Mouse (Mus musculus): ENCODE measurements at regions not wholly inside any gene's neighbourhood (a gene's known extent, or its start where the extent isn't known, plus 50 kb on each side); places are given as distances from the start of the nearest gene placed in this dataset.

DNA sequence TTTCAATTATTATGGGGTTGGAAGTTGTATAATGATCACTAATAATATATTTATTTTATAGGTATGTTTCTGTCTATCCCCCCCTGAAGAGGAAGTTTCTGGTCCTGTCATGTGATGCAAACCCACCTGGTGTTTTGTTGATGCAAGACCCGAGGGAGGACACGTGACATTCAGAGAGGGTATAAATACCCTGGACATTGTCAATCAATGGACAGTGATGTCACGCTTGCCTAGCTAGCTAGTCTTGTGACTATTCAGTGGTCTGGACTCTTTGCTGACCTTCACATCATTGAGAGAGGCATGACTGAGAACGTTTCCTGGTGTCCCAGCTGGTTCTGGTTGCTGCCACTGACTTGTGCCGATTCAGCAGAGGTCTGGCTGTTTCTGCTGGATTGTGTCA lies 93.0 kb upstream of the Fam98a start:
- WGBS: 74% methylated on average over 5 of the region's 5 CpGs

DNA sequence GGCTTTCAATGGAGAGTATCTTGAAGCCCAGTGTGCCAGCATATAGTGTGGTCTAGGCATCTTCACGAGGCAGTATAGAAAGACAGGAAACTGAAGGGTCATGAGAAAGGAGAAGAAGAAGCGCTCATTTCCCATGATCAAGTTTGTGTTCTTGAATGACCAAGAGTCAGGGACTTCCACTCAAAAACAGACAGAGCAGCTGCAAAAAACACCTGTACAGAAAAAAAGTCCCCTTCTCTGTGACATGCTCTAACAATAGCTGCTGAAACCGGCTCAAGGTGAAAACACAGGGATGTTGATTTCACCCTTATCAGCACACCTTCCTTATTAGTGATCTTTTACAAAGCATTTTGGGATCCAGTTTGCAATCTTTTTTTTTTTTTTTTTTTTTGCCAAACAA lies 90.6 kb upstream of the Fam98a start:
- no peak overlapping the region for H3K27ac ChIP-seq
- no peak for TF ChIP-seq CTCF (IDR thresholded peaks at IDR 0.05; ENCODE audit: low read depth)
- no peak overlapping the region for H3K4me3 ChIP-seq (ENCODE audit: low read length)
- ATAC-seq (no peak), DNase-seq (ENCODE audit: low spot score) (no peak)
- H3K9me3 ChIP-seq (ENCODE audit: low read length): no peaks in the 10 kb centered on the region
- no peaks in the 10 kb centered on the region for H3K27me3 ChIP-seq (ENCODE audit: insufficient read depth, low read length)
- H3K4me1 ChIP-seq (ENCODE audit: insufficient read depth, low read length): peaks cover 4% of the 10 kb centered on the region; the same call in 1 of the 2 replicates
- WGBS: 86% methylated on average over 3 of the region's 3 CpGs
- no peaks in the 10 kb centered on the region for H3K36me3 ChIP-seq (ENCODE audit: insufficient read depth, low read length)
- no peak overlapping the region for H3K4me2 ChIP-seq (ENCODE audit: low read depth, low read length)
- H3K9ac ChIP-seq (replicated peaks; ENCODE audit: low read length): no peak overlapping the region

More for the DNA sequence above, 93.0 kb upstream of the Fam98a start:
- Histone ChIP-seq H3K4me1 (ENCODE audit: insufficient read depth, low read length) (peaks cover 4% of the 10 kb centered on the region; the same call in 1 of the 2 replicates), H3K36me3 (ENCODE audit: insufficient read depth, low read length) (no peaks in the 10 kb centered on the region), H3K9ac (replicated peaks; ENCODE audit: low read length) (no peak overlapping the region), H3K4me3 (ENCODE audit: low read length) (no peak overlapping the region), H3K4me2 (ENCODE audit: low read depth, low read length) (no peak overlapping the region), H3K27ac (no peak overlapping the region), H3K27me3 (ENCODE audit: insufficient read depth, low read length) (no peaks in the 10 kb centered on the region), H3K9me3 (ENCODE audit: low read length) (no peaks in the 10 kb centered on the region)
- no peak for TF ChIP-seq CTCF (IDR thresholded peaks at IDR 0.05; ENCODE audit: low read depth)
- ATAC-seq (no peak), DNase-seq (ENCODE audit: low spot score) (no peak)

DNA sequence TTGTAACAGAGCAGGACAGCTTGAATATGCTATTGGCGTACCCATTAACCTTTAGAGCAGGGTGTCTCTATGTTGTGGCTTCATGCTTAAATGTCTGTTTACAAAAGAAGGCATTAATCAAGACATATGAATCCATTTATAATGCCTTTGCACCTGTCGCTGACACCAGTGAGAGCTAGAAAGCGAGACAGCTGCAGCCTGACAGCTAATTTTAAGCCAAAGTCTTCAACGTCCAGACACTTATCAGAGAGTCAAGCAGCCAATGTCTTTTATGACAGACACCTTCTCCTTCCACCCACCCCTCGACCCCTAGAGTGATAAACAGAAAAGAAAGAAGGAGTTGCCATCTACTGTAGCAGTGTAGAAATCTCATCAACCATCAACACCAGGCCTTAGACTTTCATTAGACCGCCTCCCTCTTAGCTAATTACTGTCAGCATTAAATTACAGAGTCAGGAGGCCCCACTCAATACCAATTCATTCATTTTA lies 89.3 kb upstream of the Fam98a start:
- no peak for TF ChIP-seq CTCF (IDR thresholded peaks at IDR 0.05; ENCODE audit: low read depth)
- peaks cover 4% of the 10 kb centered on the region; the same call in 1 of the 2 replicates for H3K4me1 ChIP-seq (ENCODE audit: insufficient read depth, low read length)
- H3K4me3 ChIP-seq (ENCODE audit: low read length): no peak overlapping the region
- H3K9ac ChIP-seq (replicated peaks; ENCODE audit: low read length): no peak overlapping the region
- no peak overlapping the region for H3K4me2 ChIP-seq (ENCODE audit: low read depth, low read length)
- H3K27ac ChIP-seq: no peak overlapping the region
- ATAC-seq: no peak
- no peaks in the 10 kb centered on the region for H3K9me3 ChIP-seq (ENCODE audit: low read length)
- 35% methylated on average over 6 of the region's 6 CpGs for whole genome bisulfite sequencing
- peak; percentile 21 for DNase-seq (ENCODE audit: low spot score)
- no peaks in the 10 kb centered on the region for H3K27me3 ChIP-seq (ENCODE audit: insufficient read depth, low read length)
- no peaks in the 10 kb centered on the region for H3K36me3 ChIP-seq (ENCODE audit: insufficient read depth, low read length)

DNA sequence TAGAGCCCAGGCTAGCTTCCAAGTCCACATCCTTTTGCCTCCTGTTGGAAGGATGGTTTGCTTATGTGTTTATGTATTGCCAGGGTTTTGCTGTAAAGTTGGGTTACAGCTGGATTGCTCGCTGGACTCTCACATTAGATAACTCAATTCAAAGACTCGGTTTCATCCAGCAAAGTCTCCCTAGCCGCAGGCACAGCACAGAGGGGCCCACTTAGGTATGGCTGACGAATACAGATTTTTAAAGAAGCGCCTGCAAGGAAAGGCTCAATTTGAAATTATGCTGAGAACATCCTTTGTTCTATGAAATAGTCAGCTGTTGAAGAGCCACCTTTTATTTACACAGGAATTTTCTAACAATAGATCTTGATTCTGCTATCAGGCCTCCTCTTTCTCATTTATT lies 88.8 kb upstream of the Fam98a start:
- no peak overlapping the region for H3K4me3 ChIP-seq (ENCODE audit: low read length)
- peaks cover 4% of the 10 kb centered on the region; the same call in 1 of the 2 replicates for H3K4me1 ChIP-seq (ENCODE audit: insufficient read depth, low read length)
- DNase-seq (ENCODE audit: low spot score): no peak
- no peaks in the 10 kb centered on the region for H3K27me3 ChIP-seq (ENCODE audit: insufficient read depth, low read length)
- no peaks in the 10 kb centered on the region for H3K36me3 ChIP-seq (ENCODE audit: insufficient read depth, low read length)
- no peak for TF ChIP-seq CTCF (IDR thresholded peaks at IDR 0.05; ENCODE audit: low read depth)
- WGBS: 37% methylated on average over 5 of the region's 5 CpGs
- H3K4me2 ChIP-seq (ENCODE audit: low read depth, low read length): no peak overlapping the region
- no peak overlapping the region for H3K9ac ChIP-seq (replicated peaks; ENCODE audit: low read length)
- H3K27ac ChIP-seq: no peak overlapping the region
- H3K9me3 ChIP-seq (ENCODE audit: low read length): no peaks in the 10 kb centered on the region
- ATAC-seq: no peak; the same call in 1 of the 2 replicates

DNA sequence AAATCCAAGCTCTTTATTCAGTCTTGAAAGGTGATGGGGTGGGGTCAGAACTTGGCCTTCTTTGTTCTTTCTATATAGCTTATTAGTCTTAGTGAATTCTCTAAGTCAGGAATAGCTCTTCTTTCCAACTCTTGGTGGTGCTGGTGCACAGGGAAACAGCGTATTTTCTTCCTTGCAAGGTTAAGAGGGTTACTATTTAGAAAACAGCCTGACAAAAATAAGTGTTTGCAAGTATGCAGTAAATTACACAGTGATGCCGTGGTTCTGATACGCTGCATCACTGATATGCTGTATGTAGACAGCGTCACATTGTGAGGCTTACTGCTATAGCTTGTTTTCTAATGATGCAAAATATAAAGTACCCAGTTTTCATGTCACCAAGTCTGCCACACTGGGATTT lies 78.1 kb upstream of the Fam98a start:
- Histone ChIP-seq H3K36me3 (ENCODE audit: insufficient read depth, low read length) (no peaks in the 10 kb centered on the region), H3K27ac (no peak overlapping the region), H3K9ac (replicated peaks; ENCODE audit: low read length) (no peak overlapping the region), H3K27me3 (ENCODE audit: insufficient read depth, low read length) (no peaks in the 10 kb centered on the region), H3K4me2 (ENCODE audit: low read depth, low read length) (no peak overlapping the region), H3K4me1 (ENCODE audit: insufficient read depth, low read length) (no peaks in the 10 kb centered on the region), H3K4me3 (ENCODE audit: low read length) (no peak overlapping the region), H3K9me3 (ENCODE audit: low read length) (no peaks in the 10 kb centered on the region)
- ATAC-seq (peak; percentile 70), DNase-seq (ENCODE audit: low spot score) (peak; percentile 79)
- peak; percentile 68 for TF ChIP-seq CTCF (IDR thresholded peaks at IDR 0.05; ENCODE audit: low read depth)
- WGBS: 58% methylated on average over 4 of the region's 4 CpGs

DNA sequence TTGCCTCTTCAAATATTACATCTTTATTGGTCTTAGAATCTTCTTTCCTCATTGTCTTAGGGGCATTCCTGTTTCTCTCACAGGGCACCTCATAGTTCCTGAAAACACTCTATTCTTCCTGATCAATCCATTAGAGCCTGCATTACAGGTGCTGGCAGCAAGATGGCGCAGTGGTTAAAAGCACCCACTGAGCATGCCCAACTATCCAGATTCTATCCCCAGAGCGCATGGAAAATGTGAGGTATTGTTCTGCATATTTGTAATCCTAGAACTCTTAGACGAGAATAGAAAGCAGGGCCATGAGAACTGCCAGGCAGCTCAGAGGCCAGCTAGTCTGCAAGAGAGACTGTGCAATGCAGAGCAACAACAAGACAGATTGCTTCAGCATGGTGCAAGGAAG lies 67.7 kb upstream of the Fam98a start:
- Histone ChIP-seq H3K27me3 (ENCODE audit: insufficient read depth, low read length) (no peaks in the 10 kb centered on the region), H3K36me3 (ENCODE audit: insufficient read depth, low read length) (no peaks in the 10 kb centered on the region), H3K4me3 (ENCODE audit: low read length) (no peak overlapping the region), H3K9ac (replicated peaks; ENCODE audit: low read length) (no peak overlapping the region), H3K9me3 (ENCODE audit: low read length) (no peaks in the 10 kb centered on the region), H3K4me2 (ENCODE audit: low read depth, low read length) (no peak overlapping the region), H3K4me1 (ENCODE audit: insufficient read depth, low read length) (no peaks in the 10 kb centered on the region), H3K27ac (no peak overlapping the region)
- TF ChIP-seq CTCF (IDR thresholded peaks at IDR 0.05; ENCODE audit: low read depth): peak; percentile 45; the same call in 1 of the 2 replicates
- WGBS: 75% methylated on average over 3 of the region's 3 CpGs
- DNase-seq (ENCODE audit: low spot score) (no peak), ATAC-seq (no peak)

DNA sequence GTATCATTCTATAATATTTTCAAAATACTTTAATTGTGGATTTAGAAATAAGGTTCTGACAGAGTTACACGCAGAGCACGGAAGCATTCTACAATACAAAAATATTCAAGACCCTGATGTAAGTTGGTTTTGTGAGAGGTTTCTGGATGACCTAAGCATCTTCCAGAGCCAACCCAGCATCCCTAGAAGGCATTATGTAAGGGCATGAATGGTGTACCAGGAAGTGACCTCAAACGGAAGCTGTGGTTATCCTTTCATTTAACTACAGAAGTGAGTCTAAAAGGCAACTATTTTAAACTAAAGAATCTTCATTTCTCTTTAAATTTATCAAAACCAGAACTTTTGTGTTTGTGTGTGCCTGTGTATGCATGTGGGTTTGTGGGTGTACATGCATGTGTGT lies 66.8 kb upstream of the Fam98a start:
- no peaks in the 10 kb centered on the region for H3K27me3 ChIP-seq (ENCODE audit: insufficient read depth, low read length)
- H3K4me3 ChIP-seq (ENCODE audit: low read length): no peak overlapping the region
- no peak overlapping the region for H3K27ac ChIP-seq
- H3K9me3 ChIP-seq (ENCODE audit: low read length): no peaks in the 10 kb centered on the region
- WGBS: 95% methylated on average over 3 of the region's 3 CpGs
- H3K36me3 ChIP-seq (ENCODE audit: insufficient read depth, low read length): no peaks in the 10 kb centered on the region
- TF ChIP-seq CTCF (IDR thresholded peaks at IDR 0.05; ENCODE audit: low read depth): no peak
- no peak overlapping the region for H3K9ac ChIP-seq (replicated peaks; ENCODE audit: low read length)
- ATAC-seq (no peak), DNase-seq (ENCODE audit: low spot score) (no peak)
- no peaks in the 10 kb centered on the region for H3K4me1 ChIP-seq (ENCODE audit: insufficient read depth, low read length)
- H3K4me2 ChIP-seq (ENCODE audit: low read depth, low read length): no peak overlapping the region

All from hindbrain, postnatal 0 days (tissue).